Mouse (Mus musculus) cerebellum, postnatal 4 days (tissue): ENCODE data around the gene Plppr1.
"Not testable (repeated sequence)": the region's sequence is repeated elsewhere in the genome, so short reads cannot be mapped to it uniquely, and the experiment has no call there.

Experiments used
- DNase-seq, 2 experiments: peaks; one replicate each; pipeline ENCODE4 v3.0.0; 2022; ENCODE audit warnings: low spot score in 2 of 2, mixed read lengths in 1 of 2

The Plppr1 gene

GRCm38 (mm10) chr4:49232206-49233031 is 173.3 kb downstream of the Plppr1 start:
- DNase-seq: no peak

- DNase-seq: no peak
Observed at GRCm38 (mm10) chr4:49233032-49233406, 173.9 kb downstream of the Plppr1 start.

- DNase-seq: no peak
Observed at GRCm38 (mm10) chr4:49238111-49238510, 179.0 kb downstream of the Plppr1 start.

- no peak for DNase-seq
Observed at GRCm38 (mm10) chr4:49239451-49239850, 180.4 kb downstream of the Plppr1 start.

GRCm38 (mm10) chr4:49244791-49245190 is 185.7 kb downstream of the Plppr1 start:
- no peak for DNase-seq

- DNase-seq: no peak
Observed at GRCm38 (mm10) chr4:49245274-49245673, 186.2 kb downstream of the Plppr1 start.

GRCm38 (mm10) chr4:49251262-49251661 is 192.2 kb downstream of the Plppr1 start:
- no peak for DNase-seq

- DNase-seq: no peak
Observed at GRCm38 (mm10) chr4:49252169-49252568, 193.1 kb downstream of the Plppr1 start.

- peak in 1 of 2 experiments; percentile 42 for DNase-seq
Observed at GRCm38 (mm10) chr4:49278515-49278914, 219.4 kb downstream of the Plppr1 start.

GRCm38 (mm10) chr4:49284692-49285291 is 225.7 kb downstream of the Plppr1 start:
- no peak for DNase-seq

- DNase-seq: no peak
Observed at GRCm38 (mm10) chr4:49285340-49286196, 226.5 kb downstream of the Plppr1 start.

- no peak for DNase-seq
Observed at GRCm38 (mm10) chr4:49286197-49286492, 227.1 kb downstream of the Plppr1 start.

- no peak for DNase-seq
Observed at GRCm38 (mm10) chr4:49296434-49296833, 237.4 kb downstream of the Plppr1 start.

GRCm38 (mm10) chr4:49299576-49299975 is 240.5 kb downstream of the Plppr1 start:
- no peak for DNase-seq

GRCm38 (mm10) chr4:49321903-49322635 is 263.0 kb downstream of the Plppr1 start:
- DNase-seq: no peak

- not testable (repeated sequence) for DNase-seq
Observed at GRCm38 (mm10) chr4:49337949-49338348, 278.9 kb downstream of the Plppr1 start.

- not testable (repeated sequence) for DNase-seq
Observed at GRCm38 (mm10) chr4:49340091-49340490, 281.0 kb downstream of the Plppr1 start.

GRCm38 (mm10) chr4:49348001-49348400 is 288.9 kb downstream of the Plppr1 start:
- DNase-seq: not testable (repeated sequence)

- no peak for DNase-seq
Observed at GRCm38 (mm10) chr4:49348677-49349076, 289.6 kb downstream of the Plppr1 start.

GRCm38 (mm10) chr4:49350470-49350869 is 291.4 kb downstream of the Plppr1 start:
- DNase-seq: no peak

GRCm38 (mm10) chr4:49357097-49357496 is 298.0 kb downstream of the Plppr1 start:
- DNase-seq: no peak

GRCm38 (mm10) chr4:49368046-49368445 is 309.0 kb downstream of the Plppr1 start:
- DNase-seq: not testable (repeated sequence)
